Mouse (Mus musculus) lung, postnatal 4 days (tissue): ENCODE data around the gene Tle4.

Experiments
- DNase-seq, 2 experiments: peaks; one replicate each; pipeline ENCODE4 v3.0.0; 2021

Gene Tle4

DNA sequence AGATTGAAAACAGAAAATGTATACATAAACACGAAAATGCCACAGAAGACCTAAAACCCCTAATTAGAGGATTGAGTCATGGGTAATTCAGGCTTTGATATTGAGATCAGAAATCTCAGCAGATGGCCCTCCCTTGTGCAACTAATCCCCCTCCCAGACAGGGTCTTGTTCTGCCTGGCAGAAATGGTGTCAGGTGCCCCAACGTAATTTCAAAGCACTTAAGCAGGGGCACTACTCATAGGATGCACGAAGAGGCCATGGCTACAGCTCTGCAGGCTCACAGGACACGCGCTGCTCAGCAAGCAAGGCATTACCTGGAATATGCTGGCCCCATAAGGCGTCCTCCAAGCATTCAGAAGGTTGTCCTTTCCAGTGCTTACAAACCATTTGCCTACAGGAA lies 146.5 kb downstream of the Tle4 start:
- no peak for DNase-seq

GRCm38 (mm10) chr19:14449738-14450137 lies 148.1 kb downstream of the Tle4 start:
- peak in 1 of 2 experiments; percentile 12 for DNase-seq

- DNase-seq: no peak
Observed at GRCm38 (mm10) chr19:14448586-14448985, 149.3 kb downstream of the Tle4 start.

DNA sequence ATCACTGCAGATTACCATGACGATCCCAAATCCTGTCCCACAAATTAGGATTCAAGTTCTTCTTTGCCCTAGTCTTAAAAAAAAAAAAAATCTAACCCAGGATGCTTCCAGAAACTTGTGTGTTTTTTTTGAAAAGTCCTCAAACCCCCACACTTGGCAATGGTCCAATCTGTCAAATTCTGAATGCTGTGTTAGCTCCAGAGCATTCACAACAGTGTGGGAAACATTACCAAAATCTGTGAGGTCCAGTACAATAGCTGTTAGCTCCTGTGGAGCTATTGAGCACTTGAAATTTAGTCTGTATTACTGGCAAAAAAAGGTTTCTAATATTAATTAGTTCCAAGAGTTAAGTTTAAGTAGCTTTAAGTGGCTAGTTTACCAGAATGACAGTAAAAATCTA lies 150.4 kb downstream of the Tle4 start:
- no peak for DNase-seq

DNA sequence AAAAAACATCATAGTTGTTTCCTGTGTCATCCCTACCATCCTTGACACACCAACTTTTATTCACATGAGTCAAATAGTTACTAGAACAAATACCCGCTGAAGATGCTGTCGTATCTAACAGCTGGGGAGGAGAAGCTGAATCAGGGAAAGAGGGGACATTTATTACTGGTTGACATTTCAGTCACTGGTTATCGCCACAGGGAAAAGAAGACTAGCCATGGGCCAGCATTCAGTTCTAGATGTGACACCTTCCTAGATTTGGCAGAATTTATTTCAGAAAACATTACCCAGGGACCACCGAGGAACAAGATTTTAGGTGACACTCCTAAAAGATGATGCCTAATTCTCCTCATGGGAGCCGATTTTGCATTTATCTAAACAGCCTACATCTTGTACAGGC lies 156.0 kb downstream of the Tle4 start:
- no peak for DNase-seq

GRCm38 (mm10) chr19:14437226-14437625 lies 160.6 kb downstream of the Tle4 start:
- DNase-seq: no peak

DNA sequence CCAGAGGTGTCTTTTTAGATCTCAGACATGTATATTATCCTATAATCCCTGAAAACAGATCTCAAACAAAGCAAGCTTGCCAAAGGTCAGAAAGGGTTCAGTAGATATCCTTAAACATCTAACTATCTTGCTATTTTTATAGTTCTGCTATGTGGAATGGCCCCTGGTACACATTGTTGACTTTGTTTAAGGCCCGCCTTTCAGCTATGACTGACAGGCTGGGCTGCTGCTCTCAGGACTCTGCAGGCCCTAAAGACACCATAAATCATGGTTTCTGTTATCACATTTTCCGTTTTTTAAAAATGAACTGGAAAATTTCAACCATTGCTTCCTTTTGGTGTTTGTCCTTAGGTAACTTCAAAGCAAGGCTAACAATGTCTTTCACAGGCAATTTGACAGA lies 161.3 kb downstream of the Tle4 start:
- no peak for DNase-seq

- DNase-seq: peak; percentile 30 to 41
Observed at GRCm38 (mm10) chr19:14435681-14436376, 162.0 kb downstream of the Tle4 start.

DNA sequence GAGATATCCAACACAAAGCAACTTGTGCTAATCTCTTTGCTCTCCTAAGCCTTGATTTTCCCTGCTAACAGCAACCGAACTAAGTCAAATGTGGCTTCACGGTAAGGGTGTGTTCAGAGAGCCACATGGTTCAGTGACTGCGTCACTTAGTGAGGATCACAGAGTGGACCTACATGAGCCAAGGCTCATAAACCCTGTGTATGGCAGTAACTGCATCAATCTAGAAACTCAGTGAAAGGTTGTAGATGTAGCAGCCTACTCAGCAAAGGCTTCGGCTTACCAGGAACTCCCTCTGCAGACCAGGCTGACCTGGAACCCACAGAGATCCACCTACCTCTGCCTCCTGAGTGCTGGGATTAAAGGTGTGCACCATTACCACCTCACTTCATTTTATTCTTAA lies 164.0 kb downstream of the Tle4 start:
- DNase-seq: no peak

DNA sequence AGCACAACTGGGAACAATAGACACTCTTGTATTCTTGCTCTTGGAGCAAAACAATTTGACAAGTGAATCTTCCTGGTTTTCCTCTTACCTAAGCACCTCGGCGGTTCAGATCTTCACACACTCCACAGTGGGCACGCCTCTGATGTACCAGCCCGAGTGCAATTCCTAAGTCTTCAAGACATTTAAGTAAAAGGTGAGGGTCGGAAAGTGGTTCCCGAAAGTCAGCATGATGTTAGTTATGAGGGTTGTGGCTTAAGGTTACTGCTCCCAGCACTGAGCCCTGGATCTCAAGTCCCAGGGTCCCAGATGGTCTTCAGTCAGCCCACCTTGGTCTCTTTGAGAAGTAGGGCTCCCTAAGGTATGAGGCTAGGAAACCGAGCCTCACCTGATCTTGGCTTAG lies 165.4 kb downstream of the Tle4 start:
- no peak for DNase-seq

DNA sequence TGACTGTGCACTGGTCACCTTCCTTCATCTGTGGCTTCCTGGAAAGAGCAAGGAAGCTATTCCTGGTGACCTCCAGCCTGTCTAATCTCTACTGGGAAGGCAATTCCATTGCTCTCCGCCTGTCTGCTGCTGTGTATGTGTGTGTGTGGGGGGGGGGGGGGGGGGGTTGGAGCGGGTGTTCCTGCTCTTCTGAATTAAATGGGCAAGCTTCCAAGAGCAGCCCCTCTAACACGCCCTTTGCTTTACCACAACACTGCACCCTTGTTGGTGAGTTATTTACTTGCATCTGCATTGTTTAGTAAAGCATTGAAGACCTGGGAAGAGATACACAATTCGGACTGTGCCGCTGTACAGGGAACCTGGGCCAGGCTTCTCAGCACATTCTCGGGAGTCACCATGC lies 170.9 kb downstream of the Tle4 start:
- DNase-seq: no peak

GRCm38 (mm10) chr19:14426244-14426868 lies 171.5 kb downstream of the Tle4 start:
- no peak for DNase-seq

- DNase-seq: no peak
Observed at GRCm38 (mm10) chr19:14425122-14425521, 172.7 kb downstream of the Tle4 start.

GRCm38 (mm10) chr19:14424016-14424964 lies 173.6 kb downstream of the Tle4 start:
- DNase-seq: no peak

- DNase-seq: no peak
Observed at GRCm38 (mm10) chr19:14421691-14422090, 176.2 kb downstream of the Tle4 start.

DNA sequence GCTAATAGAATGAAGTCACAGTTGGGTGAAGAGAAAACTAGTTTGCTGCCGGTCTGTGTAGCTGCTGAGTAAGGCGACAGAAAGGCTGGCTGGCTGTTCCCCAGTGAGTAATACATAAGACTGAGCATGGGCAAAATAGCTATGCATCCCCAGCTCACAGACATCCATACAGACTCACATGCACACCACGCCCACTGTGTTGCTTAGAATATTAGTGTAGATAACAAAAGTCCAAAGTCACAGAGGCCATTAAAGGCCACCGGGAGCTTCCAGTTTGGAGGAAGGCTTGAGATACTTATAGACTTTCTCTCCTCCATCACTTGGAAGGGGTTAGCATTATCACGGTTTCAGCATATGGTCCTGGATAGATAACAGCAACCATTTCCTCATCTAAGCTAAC lies 178.0 kb downstream of the Tle4 start:
- no peak for DNase-seq

DNA sequence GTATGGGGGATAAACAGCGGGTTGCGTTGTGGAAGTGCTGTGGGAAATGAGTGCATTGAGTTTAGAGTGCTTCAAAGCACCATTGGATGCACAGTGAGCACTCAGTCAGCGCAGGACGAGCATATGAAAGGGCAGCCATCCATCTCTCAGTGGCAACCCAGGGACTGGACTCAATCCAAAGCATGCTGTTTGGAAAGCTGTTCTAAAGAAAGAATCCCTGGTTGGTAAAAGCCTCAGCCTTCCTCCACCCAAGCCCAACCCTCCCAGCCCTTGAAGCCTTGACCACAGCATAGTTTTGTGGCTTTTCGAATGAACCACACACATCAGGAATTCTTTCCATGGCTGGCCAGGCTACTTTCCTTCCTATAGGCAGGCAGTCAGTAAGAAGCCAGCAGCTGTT lies 181.0 kb downstream of the Tle4 start:
- DNase-seq: no peak

GRCm38 (mm10) chr19:14415996-14416395 lies 181.9 kb downstream of the Tle4 start:
- DNase-seq: no peak

GRCm38 (mm10) chr19:14414957-14415356 lies 182.9 kb downstream of the Tle4 start:
- no peak for DNase-seq

- no peak for DNase-seq
Observed at GRCm38 (mm10) chr19:14406603-14407002, 191.2 kb downstream of the Tle4 start.
